In the genomic region with DNA sequence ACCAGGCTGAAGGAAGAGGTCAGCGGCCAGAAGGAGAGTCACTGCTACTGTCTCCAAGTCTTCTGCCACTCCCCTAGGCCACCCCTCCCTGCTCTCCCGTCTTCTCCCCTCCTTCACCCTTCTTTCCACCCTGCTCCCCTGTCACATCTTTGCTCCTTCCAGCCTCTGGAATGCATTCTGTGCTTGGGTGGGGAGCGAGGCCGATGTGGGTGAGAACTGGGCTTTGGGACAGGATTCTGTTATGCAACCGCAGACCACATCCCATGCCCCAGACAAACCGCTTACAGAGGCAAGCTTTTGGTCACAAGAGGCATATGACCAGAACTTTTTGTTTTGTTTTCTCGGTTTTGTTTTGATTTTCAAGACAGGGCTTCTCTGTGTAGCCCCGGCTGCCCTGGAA, we compare ENCODE assay signal across 11 mouse cellular contexts. TPM values are rescaled to one million over a fixed set of nuclear protein-coding genes. Genes with fewer than 3 reads are reported as not detected.
DNase-seq lines count a peak whose midpoint lies in the region; ATAC-seq and TF ChIP-seq lines count a peak whose summit lies in the region.
"Had no signal": no experiment of that assay in that cellular context is flagged by ENCODE, and none has a peak within 500 bp of the region (broad histone marks: within the 10 kb centered on the region; RNA-seq: fewer than 3 reads in every experiment).

No protein-coding gene starts in this region.

- H3K36me3 ChIP-seq in forebrain, embryonic 12.5 days (replicated peaks): no peaks in the 10 kb centered on the region
- H3K36me3 ChIP-seq: embryonic facial prominence, embryonic 13.5 days; liver, embryonic 13.5 days had no signal

- peak; percentile 65 for ATAC-seq in megakaryocyte progenitor cell, adult 5-6 weeks (replicated peaks; ENCODE audit: poor library complexity)
- ATAC-seq in forebrain, embryonic 12.5 days (ENCODE audit: low FRiP score): no peak

- no peak overlapping the region for H3K4me3 ChIP-seq in gastrocnemius, adult 2 months
- H3K4me3 ChIP-seq in forebrain, embryonic 12.5 days (replicated peaks): no peak overlapping the region
- H3K4me3 ChIP-seq: embryonic facial prominence, embryonic 13.5 days; liver, embryonic 13.5 days had no signal

- peak; percentile 62 for DNase-seq in gastrocnemius, adult 2 months
- DNase-seq in gastrocnemius, postnatal 10 days: no peak
- peak; percentile 78 for DNase-seq in 3134 (ENCODE audit: extremely low read depth, insufficient read length, low spot score)
- peak; percentile 75 for DNase-seq in gastrocnemius, postnatal 25 days
- no peak for DNase-seq in ovary, postnatal 14 days (ENCODE audit: low spot score)
- no peak for DNase-seq in kidney, postnatal 10 days
- DNase-seq: liver, embryonic 13.5 days; right cerebral cortex, postnatal 14 days had no signal

- H3K4me1 ChIP-seq in forebrain, embryonic 12.5 days: no peaks in the 10 kb centered on the region
- H3K4me1 ChIP-seq: embryonic facial prominence, embryonic 13.5 days; liver, embryonic 13.5 days had no signal

- intact Hi-C loops in gastrocnemius, adult 2 months (cut with DNase I): no loop called here

- H3K9ac ChIP-seq in forebrain, embryonic 12.5 days: no peak overlapping the region
- H3K9ac ChIP-seq: embryonic facial prominence, embryonic 13.5 days; liver, embryonic 13.5 days had no signal

- H3K27me3 ChIP-seq in forebrain, embryonic 12.5 days: no peaks in the 10 kb centered on the region; the same call in 1 of the 2 replicates
- H3K27me3 ChIP-seq: embryonic facial prominence, embryonic 13.5 days had no signal

- 79% methylated on average over 8 of the region's 8 CpGs for WGBS in forebrain, embryonic 12.5 days

- H3K4me2 ChIP-seq in forebrain, embryonic 12.5 days: no peak overlapping the region
- H3K4me2 ChIP-seq: embryonic facial prominence, embryonic 13.5 days; liver, embryonic 13.5 days had no signal

- peak overlapping the region; percentile 77 for H3K27ac ChIP-seq in gastrocnemius, adult 2 months
- H3K27ac ChIP-seq in forebrain, embryonic 12.5 days: no peak overlapping the region
- H3K27ac ChIP-seq: embryonic facial prominence, embryonic 13.5 days; liver, embryonic 13.5 days had no signal

- no peak for TF ChIP-seq CTCF in gastrocnemius, adult 2 months (IDR thresholded peaks at IDR 0.05)

- no peaks in the 10 kb centered on the region for H3K9me3 ChIP-seq in forebrain, embryonic 12.5 days
- H3K9me3 ChIP-seq: embryonic facial prominence, embryonic 13.5 days; liver, embryonic 13.5 days had no signal

RNA-seq across cellular contexts. Expression of gene Endou, which starts 4.1 kb away (rescaled TPM):
- under 1 TPM; 0.13 to 0.22 TPM for total RNA-seq in gastrocnemius, adult 2 months (2021)
- total RNA-seq in gastrocnemius, postnatal 10 days (2021): under 1 TPM; 0.56 to 0.82 TPM
- total RNA-seq in gastrocnemius, postnatal 25 days (2021): under 1 TPM; 0.36 to 0.91 TPM
- 0.46 and 0.86 TPM in 2 replicates for total RNA-seq in megakaryocyte progenitor cell, adult 5-6 weeks (2015)
- total RNA-seq in megakaryocyte progenitor cell, adult 5-6 weeks (2017): 1.7 and 2.3 TPM in 2 replicates
- polyA plus RNA-seq in forebrain, embryonic 12.5 days (2016; fragmentation: Nextera tagmentation; extraction: Ambion mirVana): 0.10 and 0.33 TPM in 2 replicates
- polyA plus RNA-seq: liver, embryonic 13.5 days had no signal

RNA-seq across cellular contexts. Expression of gene Rpap3, which starts 21.4 kb away (rescaled TPM):
- 10 to 100 TPM; 11.4 to 13.3 TPM for total RNA-seq in gastrocnemius, adult 2 months (2021)
- 10 to 100 TPM; 10.2 to 13.2 TPM for total RNA-seq in gastrocnemius, postnatal 10 days (2021)
- 10 to 100 TPM in 1 of 2 experiments, 1 to 10 TPM in 1; 9.6 to 11.4 TPM for total RNA-seq in gastrocnemius, postnatal 25 days (2021)
- total RNA-seq in megakaryocyte progenitor cell, adult 5-6 weeks (2015): 20.7 and 21.9 TPM in 2 replicates
- total RNA-seq in megakaryocyte progenitor cell, adult 5-6 weeks (2017): 36.0 and 46.6 TPM in 2 replicates
- polyA plus RNA-seq in forebrain, embryonic 12.5 days (2016; fragmentation: Nextera tagmentation; extraction: Ambion mirVana): 42.2 and 42.6 TPM in 2 replicates

RNA-seq across cellular contexts. Expression of gene Rapgef3, which starts 40.7 kb away (rescaled TPM):
- total RNA-seq in gastrocnemius, adult 2 months (2021): 10 to 100 TPM in 1 of 2 experiments, 1 to 10 TPM in 1; 9.8 to 13.6 TPM
- 1 to 10 TPM; 7.4 to 8.5 TPM for total RNA-seq in gastrocnemius, postnatal 10 days (2021)
- total RNA-seq in gastrocnemius, postnatal 25 days (2021): 1 to 10 TPM; 3.7 to 8.1 TPM
- 4.0 and 4.5 TPM in 2 replicates for total RNA-seq in megakaryocyte progenitor cell, adult 5-6 weeks (2015)
- total RNA-seq in megakaryocyte progenitor cell, adult 5-6 weeks (2017): 11.7 and 12.0 TPM in 2 replicates
- polyA plus RNA-seq in forebrain, embryonic 12.5 days (2016; fragmentation: Nextera tagmentation; extraction: Ambion mirVana): 6.2 and 6.3 TPM in 2 replicates

RNA-seq across cellular contexts. Expression of gene Slc48a1, which starts 51.3 kb away (rescaled TPM):
- total RNA-seq in gastrocnemius, adult 2 months (2021): 10 to 100 TPM; 44.5 to 47.1 TPM
- total RNA-seq in gastrocnemius, postnatal 10 days (2021): 10 to 100 TPM; 34.5 to 42.6 TPM
- 10 to 100 TPM; 44.7 to 47.2 TPM for total RNA-seq in gastrocnemius, postnatal 25 days (2021)
- total RNA-seq in megakaryocyte progenitor cell, adult 5-6 weeks (2015): 83.0 and 94.4 TPM in 2 replicates
- 62.7 and 70.0 TPM in 2 replicates for total RNA-seq in megakaryocyte progenitor cell, adult 5-6 weeks (2017)
- 36.6 and 38.1 TPM in 2 replicates for polyA plus RNA-seq in forebrain, embryonic 12.5 days (2016; fragmentation: Nextera tagmentation; extraction: Ambion mirVana)

Comparison
In these comparisons a context has a peak if more than half of its experiments do, and no peak if none do; other contexts are left out.
1. DNase-seq: peak in gastrocnemius, adult 2 months (single experiment), 3134 (single experiment) and gastrocnemius, postnatal 25 days (single experiment); none in gastrocnemius, postnatal 10 days (single experiment), ovary, postnatal 14 days (single experiment) and kidney, postnatal 10 days (single experiment).